Mouse (Mus musculus) MN1 (cell line): ENCODE data around the gene Sh3gl2.

Source experiments
- DNase-seq: peaks from one replicate; pipeline ENCODE4 v3.0.0-alpha.2; 2016; ENCODE audit warnings: low spot score

Gene Sh3gl2

GRCm38 (mm10) chr4:85420429-85420828, 215.5 kb downstream of the Sh3gl2 start:
- DNase-seq: no peak

DNA sequence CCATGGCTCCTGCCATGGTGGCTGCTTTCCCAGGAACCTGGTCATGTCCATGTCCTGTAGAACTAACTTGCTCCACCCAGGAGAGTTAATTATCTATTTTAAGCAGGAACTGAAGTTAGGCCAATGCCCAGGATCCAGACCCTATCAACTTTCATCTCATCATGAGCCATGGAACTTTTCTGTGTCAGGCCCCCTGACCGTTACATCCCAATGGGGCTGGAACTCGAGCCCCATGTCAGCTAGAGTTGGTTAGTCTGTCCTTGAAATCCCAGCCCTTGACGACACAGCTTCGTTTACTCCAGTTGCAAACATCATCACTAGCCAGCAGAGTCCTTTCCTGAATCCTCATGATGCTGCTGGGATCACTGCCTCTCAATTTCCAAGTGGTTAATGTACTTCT, 221.3 kb downstream of the Sh3gl2 start:
- no peak for DNase-seq

GRCm38 (mm10) chr4:85432786-85433185, 227.9 kb downstream of the Sh3gl2 start:
- DNase-seq: no peak

DNA sequence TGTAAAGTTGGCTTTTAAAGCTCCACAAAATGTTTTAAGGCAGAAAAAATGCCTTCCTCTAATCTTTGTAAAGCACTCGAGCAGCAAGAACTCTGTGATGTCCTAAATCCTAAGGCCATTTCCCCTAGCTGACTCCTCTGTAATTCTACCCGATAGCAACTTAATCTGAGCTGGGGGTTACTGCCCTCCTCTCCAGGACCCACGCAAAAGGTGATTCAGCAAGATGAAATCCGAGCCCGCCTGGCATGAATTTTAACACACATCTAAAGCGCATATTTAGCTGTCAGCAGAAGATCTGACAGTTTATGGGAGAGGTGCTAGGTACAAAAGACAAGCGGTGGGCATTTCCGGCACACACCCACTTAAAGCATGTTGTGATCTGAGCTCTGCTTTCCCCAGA, 229.8 kb downstream of the Sh3gl2 start:
- no peak for DNase-seq

- DNase-seq: no peak
Measured at GRCm38 (mm10) chr4:85438813-85439212, 233.9 kb downstream of the Sh3gl2 start.

DNA sequence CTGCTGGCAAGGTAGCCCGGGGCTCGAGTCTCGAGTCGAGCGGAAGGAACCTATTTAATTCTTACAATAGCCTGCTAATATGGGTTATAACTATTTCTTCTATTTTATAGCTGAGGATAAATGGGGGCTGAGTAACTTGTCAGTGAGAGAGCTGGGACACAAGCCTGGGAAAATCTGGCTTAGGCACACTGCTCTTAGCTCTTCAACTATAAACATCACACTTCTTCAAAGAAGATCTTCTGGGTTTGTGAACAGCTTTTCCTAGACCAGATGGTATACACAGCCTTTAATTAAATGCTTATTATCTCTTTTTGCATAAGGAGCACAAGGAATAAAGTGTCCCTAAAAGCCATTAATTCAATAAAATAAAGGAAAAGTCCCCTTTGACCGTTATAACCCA, 278.7 kb downstream of the Sh3gl2 start:
- DNase-seq: no peak

GRCm38 (mm10) chr4:85486316-85486946, 281.5 kb downstream of the Sh3gl2 start:
- no peak for DNase-seq

DNA sequence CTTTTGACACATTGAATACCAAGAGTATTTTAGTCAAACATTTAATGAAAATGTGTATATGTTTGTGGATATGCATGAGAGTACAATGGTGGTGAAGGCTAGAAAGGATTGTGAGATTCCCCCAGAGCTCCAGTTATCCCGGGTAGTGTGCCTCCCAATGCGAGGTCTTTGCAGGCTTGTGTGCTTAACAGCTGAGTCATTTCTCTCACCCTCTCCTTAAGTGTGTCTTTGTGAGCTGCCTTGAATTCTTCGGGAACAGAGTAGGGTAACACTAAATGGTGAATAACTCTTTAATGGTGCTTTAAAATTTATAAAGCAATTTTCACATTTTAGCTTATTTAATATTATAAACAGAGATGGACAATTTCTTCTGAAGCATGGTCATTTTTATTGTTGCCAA, 300.8 kb downstream of the Sh3gl2 start:
- no peak for DNase-seq

- DNase-seq: no peak
Measured at GRCm38 (mm10) chr4:85506976-85507375, 302.1 kb downstream of the Sh3gl2 start.

DNA sequence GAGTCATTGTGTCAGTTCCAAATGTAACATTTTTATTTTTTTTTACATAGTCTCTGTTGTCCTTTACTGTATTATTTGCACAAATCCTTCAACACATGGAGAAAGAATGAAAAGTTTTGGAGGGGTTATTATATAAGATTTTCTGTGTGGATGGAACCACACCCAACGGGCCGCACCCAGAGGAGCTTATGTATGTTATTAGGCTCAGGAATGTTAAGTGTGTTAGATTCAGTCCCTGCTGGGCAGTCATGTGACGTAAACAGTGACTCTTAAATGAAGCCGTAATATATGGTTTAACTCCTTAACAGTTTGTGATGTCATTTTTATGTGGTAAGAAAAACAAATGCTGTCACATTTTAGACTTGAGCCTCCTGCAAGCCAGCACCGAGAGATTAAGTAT, 302.6 kb downstream of the Sh3gl2 start:
- DNase-seq: no peak

DNA sequence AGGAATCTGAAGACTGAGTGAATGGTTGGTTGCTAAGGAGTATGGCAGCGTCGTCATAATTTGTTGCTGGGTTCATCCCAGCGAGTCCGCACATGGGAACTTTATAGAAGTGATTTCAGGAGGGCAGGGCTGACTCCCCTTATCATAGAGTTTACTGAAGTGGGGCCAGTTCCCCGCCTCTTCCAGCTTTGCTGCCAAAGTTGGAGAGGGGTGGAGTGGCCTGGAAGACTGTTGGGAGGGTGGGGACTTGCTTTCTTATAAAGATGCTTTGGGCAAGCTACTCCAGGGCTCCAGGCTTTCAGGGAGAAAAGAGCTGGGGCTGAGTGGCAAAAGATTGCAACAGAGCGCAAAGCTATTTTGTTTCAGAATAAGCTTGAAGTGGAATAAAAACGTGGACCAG, 308.4 kb downstream of the Sh3gl2 start:
- no peak for DNase-seq

GRCm38 (mm10) chr4:85513792-85514191, 308.9 kb downstream of the Sh3gl2 start, which contains the start of gene Adamtsl1:
Adamtsl1 (plus strand) TSS chr4:85514172.
- DNase-seq: no peak

GRCm38 (mm10) chr4:85514205-85514681, 309.3 kb downstream of the Sh3gl2 start:
- DNase-seq: no peak

DNA sequence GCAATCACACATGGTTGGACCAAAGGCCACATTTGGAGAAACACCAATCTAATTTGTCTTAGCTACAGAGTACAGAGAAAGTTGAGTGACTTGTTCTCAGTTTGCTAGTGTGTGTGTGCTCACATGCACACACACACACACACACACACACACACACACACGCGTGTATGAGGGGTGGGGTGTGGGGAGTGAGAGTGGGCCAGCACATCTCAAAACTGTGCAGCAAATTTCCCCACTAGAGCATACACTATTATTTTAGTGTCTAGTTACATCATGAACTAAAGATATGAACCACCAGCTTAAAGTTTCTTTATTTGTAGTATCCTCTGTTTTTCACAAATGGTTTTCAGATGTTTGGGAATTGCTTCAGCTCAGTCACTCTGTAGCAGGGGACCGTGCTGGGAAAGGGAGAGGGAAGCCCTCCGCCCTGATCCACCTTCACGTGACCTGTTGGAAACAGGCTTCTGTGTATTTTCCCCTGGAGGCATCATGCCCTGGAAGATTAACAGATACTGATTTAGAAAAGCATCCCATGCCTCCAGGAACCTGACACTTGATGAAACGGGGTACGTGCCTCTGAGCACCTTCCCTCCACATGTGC, 322.1 kb downstream of the Sh3gl2 start:
- DNase-seq: no peak

DNA sequence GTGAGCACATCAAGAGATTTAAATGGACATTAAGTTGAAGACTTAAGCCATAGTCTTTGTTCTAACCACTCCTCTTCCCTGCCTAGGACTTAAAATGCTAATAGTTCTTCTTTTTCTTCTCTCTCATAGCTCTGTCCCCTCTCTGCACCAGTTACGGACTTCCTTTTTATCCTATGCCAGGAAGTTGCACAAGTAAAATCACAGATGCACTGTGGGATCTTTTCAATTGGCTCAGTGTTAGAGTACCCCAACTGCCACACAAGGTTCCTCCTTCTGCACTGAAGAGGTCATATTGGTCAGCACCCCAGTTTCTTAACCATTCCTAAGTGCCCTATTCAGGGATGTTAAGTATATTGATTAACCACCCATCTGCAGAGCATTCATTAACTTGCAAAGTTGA, 324.9 kb downstream of the Sh3gl2 start:
- no peak for DNase-seq

DNA sequence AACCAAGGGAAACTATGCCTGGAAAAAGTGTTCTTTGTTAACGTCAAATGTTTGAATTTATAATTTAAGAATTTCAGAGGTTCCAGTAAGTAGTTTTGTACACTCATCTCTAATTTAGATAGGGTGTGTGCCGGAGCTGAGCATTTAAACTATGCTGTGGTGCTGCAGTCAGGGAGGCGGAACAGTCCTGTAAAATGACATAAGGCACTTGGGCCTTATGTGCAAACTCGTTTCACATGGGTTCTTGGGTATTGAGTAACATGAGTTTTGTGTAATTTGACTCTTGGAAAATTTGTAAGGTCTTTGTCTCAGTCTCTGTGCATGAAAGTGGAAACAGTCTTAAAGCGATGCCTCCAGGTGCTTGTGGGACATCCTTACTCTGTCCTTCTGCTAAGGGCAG, 334.8 kb downstream of the Sh3gl2 start:
- no peak for DNase-seq

DNA sequence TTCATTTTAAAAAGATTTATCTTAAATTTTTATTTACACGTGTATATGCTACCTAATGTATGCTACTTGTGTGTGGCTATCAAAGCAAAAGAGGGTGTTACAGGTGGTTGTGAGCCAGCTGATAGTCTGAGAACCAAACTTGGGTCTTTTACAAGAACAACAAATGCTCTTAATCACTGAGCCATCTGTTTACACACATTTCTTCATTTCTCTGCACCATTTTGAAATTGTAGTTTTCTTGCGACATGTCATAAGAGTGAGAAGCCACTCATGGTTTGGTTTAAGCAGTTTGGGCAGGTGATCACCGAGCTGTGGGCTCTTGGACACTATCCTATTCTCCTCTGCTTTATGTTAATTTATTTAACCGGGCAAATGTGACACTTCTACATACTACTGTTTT, 338.3 kb downstream of the Sh3gl2 start:
- no peak for DNase-seq

DNA sequence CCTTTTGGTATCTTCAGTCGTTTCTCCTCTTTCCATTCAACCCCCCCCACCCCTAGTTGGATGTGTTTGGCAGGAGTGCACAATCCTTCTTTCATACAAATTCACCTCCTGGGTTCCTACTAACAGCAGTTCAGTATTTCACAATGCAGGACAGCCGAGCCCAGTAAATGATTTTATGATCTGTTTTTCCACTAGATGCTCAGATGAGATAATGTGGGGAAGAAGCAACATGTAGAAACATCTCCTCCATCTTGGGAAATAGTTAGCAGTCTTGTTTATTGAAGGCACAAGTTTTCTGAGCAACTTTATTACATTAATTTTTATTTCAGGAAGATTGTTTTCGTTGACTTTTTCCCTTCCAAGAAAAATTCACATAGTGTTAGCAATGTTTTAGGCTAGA, 349.8 kb downstream of the Sh3gl2 start:
- DNase-seq: no peak

GRCm38 (mm10) chr4:85559753-85560152, 354.8 kb downstream of the Sh3gl2 start:
- no peak for DNase-seq

DNA sequence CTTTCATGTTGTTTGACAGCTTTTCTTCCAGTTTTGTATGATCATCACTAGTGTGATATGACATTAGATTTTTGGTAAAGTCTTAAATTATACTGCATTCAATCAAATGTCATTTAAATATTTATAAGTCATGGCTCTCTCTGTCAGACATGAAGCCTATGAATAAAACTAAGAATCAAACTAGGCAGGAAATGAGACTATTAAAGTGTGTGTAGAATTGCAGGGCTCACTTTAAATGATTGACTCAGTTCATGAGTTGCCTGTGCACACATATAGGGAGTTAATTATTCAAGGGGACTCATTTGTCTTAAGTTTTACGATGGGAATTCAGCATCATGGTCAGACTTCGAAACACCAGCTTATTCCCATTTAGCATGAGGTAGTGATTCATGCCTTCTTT, 380.5 kb downstream of the Sh3gl2 start:
- no peak for DNase-seq

- no peak for DNase-seq
Measured at GRCm38 (mm10) chr4:85588928-85589327, 384.0 kb downstream of the Sh3gl2 start.

DNA sequence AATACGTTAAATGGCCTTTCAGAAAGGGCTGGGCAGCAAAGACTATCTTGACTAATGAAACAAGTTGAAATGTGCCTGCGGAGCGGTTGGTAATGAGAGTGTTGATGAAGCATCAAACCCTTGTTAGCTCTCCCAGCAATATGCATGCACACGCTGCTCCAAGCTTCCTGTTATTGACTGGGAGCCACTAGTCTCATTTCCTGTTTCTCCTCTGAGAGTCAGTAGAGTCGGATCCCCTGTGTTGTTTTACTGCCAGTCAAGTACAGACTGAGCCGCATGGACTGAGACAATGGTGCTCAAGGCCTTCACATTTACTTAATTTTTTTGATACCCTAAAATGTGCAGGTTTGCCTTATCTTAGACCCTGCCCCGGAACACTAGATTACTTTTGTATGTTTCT, 386.1 kb downstream of the Sh3gl2 start:
- no peak for DNase-seq

DNA sequence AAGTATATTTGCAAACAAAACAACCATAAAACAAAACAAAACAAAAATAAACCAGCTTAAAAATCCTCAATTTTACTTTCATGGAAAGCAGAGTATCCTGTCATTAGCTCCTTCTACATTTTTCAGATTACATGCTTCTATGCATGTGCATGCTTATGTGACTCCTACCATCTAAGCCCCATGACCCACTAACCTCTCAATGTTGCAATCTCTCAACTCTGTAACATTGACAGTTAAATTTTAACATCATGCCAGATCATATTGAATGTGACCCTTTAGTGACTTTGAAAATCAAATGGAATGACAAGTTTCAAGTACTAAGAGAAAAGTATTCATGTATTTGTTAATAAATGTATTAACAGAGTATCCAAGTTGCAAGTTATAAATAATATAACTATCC, 389.2 kb downstream of the Sh3gl2 start:
- DNase-seq: no peak

DNA sequence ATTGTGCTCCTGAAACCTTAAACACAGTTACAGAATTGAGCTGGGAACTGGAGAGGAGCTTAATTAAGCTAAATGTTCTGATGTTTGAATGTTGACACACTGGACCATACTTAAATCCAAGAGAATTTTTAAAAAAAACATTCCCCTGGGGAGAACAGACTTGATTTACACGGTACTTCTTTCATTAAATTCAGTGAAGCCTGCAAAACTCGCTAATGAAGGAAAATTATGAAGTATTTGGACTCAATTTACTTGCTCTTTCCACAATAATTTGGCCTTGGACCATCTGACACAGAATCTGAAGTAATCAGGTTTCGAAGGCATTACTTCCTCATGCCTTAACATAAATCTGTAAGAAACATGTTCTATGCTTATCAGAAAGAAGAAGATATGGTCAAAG, 408.4 kb downstream of the Sh3gl2 start:
- no peak for DNase-seq
